Mouse (Mus musculus) brain, adult 2 months (tissue): ENCODE measurements around the gene Nek7.

Source experiments
- DNase-seq: peaks from one replicate; pipeline ENCODE4 v3.0.0; 2011; ENCODE audit warnings: low read depth, low spot score

The Nek7 gene

DNA sequence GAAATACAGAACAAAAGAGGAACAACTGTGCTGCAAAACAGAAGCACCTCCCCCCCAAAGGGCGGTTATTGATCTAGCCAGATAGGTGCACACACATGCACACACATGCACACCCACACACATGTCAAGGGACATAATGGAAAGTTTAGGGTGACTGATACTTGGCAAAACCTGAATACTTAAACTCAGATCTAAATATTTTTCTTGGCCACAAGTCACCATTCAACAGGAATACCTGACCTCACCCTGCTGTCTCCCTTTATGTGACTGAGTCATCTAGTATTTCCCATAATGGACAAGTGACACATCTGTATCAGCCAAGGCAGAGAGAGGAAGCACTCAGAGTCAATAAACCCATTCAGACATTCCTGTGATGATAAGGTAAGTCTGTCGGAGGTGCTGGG is 48.9 kb downstream of the Nek7 start:
- no peak for DNase-seq

DNA sequence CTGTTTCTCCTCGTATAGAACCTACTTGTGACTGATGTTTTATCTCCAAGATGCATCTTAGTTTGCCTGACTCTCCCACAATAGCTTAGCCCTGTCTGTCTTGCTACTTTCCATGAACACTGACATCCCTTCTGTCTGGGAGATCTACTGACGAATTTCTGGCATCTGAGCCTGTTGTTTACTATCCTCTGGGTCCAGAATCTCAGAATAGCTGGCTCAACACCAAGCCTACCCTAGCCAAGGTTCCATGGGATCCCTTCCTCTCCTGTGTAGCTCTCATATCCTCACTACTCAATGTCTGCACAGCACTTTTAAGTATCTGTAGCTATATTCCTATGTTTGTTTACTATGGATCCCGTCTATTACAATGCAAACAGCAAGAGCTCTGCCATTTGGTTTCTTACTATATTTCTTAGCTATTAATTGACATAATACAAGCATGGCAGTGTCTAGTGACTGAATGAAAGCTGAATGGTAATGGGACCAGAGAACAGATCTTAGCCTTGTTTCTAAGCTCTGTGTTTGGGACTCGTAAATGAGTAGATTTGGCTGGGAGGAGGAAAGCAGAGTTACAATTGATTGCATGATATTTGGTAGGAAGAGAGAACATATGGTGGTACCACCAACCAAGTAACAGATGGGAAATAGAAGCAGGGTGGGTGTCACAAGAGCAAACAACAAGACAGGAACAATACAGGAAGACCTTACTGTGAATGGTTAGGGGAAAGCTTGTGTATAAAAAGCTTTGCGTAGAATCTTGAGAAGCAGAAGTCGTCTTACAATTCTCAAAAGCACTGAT is 51.3 kb downstream of the Nek7 start:
- peak; percentile 57 for DNase-seq

DNA sequence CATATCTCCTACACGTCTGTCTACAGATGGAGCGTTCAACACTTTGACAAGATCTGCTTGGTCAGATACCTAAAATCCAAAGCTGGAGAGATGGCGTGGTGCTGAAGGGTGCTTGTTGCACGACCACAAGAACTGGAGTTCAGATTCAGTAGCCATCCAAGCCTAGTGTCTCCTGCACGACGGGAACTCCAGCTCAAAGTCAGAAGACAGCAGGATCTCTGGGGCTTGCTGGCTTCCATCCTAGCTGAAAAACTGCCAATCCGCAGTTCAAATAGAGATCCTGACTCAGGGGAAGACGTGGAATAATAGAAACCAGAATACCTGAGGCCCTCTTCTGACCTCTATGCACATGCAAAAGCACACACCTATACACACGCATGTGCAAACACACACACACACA is 52.0 kb downstream of the Nek7 start:
- DNase-seq: no peak

DNA sequence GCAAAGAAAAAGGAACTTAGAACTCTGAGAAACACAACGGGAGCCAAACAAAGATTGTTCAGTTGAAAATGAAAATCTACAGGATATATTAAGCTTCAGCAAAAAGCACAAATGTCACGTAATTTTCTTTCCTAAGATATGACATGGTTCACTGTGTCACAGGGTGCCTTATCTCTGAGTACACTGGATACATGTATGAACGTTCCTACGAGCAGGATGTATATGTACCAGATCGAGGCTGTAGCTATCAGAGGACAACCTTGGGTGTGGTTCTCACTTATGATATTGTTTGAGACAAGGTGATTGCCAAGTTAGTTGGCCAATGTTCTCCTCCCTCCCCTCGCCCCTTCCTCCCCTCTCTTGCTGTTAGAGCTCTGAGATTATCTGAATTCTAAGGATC is 55.3 kb downstream of the Nek7 start:
- DNase-seq: no peak

DNA sequence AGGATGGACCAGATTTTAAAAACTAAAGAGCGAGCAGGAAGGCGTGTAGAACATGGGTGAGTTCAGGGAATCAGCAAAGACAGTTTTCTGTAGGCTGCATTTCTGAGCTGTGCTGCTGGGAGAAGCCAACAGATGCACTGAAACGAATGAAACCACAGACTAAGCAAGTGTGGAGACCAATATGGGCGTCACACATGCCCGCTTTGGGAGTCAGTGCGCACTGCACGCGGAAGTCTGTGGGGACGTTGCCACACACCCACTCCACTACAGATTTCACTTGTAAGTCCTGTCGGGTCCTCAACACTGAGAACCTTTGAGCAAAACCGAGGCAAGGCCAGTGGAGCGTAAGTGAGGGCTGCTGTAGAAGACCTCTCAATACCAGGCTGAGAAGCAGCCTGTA is 59.2 kb downstream of the Nek7 start:
- peak; percentile 33 for DNase-seq

DNA sequence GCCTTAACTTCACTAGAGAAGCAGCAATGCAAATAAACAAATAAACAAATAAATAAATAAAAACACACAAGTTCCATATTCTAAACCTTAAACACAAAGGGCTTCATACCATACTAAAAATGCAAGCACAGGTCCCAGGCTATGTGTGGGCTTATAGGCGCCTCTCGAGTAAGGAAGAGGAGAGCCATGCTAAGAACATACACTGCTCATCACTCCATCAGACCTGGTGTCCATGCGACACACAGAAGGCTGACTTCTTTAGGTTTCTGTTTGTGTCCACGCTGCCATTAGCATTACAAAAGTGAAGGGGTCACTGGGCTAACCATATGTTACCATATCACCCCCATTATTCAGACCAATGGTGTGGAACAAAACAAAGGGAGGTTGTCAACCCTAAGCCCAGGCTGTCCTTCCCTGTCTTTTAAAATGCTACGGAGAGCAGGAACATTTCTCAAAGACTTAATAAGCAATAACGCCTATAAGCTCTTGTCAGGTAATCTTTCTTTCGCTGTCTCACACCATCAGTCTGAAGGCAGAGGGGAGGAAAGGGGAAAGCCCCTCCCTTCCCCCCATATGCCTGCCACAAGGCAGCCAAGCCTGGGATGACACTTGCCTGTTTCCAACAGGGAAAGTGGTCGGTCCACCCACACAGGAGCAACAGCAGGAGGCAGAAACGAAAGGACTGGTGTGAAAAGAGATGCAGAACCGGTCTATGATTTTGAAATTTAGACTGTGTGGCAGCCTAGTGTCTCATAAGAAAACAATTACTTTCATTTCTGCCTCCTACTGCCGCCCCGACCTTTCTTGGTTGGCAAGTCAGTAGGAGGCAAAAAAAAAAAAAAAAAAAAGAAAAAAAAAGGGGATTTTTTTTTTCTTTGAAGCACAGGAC is 60.5 kb downstream of the Nek7 start:
- DNase-seq: no peak

DNA sequence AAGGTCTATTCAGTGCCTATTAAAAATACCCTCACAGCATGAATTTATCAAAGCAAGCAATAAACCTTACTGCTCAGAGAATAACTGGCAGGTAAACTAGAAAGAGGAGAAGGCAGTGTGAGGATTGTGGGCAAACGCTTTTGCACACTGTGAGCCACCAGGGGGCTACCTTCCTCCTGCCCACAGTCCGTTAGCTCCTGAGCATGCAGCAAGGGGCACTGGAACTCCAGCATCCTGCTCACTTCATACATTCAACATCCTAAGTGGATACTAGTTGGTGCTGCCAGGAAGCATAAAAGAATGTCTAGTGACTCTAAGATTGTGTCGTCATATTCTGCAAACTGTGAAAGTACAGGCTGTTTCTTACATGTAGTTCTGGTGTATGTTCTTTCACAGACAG is 61.6 kb downstream of the Nek7 start:
- peak; percentile 44 for DNase-seq

DNA sequence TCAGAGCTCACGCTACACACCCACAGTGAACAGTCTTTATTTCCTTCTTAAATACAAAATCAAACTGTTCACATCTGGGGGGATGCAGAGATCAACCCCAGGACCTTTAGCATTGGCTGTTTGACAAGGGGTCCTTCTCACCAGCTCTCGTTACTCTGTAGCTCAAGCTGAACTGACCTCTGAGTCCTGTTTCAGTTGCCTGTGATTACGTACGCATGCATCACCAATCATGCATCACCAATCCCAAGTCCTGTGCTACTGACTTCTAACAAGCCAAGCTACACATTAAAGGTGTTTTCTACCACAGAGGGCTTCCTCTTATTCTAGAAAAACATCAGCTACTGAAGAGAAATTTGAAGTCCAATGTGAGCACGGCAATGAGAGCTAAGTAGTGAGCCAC is 65.0 kb downstream of the Nek7 start:
- DNase-seq: no peak

DNA sequence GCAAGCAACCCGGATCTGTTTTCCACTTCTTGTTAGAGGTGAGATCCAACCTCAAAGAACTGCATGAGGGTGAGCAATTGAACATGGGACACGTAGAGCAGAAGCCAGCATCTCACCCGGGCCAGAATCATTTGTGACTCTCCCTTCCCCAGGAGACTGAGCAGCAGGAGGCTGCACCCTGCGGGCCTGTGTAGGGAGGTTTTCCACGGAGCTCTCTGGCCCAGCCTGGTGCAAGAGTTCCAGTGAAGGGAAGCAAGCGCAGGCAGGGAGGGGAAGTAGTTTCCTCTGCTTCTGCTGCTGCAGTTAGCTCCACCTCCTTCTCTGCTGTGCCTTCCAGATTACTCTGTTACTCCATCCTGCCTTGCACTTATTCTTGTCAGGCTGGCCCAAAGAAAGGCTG is 69.8 kb downstream of the Nek7 start:
- peak; percentile 20 for DNase-seq

DNA sequence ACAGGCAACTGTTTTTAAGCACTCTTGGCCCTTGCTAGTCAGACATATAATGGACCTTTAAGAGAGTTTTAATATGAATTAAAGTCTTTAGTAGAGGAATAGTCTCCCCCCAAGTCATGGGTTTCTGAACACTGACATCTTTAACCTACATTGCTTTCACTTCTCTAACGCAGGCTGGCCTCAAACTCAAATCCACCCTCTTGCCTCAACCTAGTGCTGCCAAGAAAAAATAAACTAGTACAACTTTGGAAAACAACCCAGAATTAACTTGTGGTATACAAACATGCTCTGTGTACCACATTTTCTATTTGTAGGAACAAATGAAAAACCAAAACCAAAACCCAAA is 77.8 kb downstream of the Nek7 start:
- no peak for DNase-seq

DNA sequence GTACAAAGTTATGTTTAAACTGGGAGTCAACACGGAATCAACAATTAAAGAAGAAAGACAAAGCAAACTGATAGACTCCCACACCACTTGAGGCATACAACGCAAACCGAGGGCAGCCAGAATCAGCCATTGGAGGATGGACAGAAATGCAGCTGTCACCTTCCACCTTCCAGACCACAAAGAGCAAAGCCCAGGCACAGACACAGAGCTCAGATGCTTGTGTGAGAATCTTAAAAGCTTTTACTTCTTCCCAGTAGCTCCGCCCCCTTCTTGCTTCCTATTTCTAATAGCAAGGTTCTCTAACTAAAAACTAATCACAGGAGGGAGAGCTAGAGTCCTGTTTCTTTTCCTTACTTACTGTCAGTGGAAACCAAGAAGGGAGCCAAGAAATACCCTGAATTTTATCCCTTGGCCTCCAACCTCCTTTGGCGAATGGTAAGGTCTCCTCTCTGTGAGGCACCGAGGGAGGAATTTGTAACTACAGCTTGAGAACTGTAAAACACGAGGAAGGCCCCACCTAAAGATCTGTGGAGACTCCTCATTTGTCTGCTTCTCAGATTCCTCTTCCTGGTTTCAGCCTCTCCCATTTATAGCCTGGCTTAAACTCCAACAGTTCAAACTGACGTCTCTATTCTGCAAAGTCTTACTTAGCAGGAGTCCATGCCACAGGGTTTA is 78.3 kb downstream of the Nek7 start:
- no peak for DNase-seq

DNA sequence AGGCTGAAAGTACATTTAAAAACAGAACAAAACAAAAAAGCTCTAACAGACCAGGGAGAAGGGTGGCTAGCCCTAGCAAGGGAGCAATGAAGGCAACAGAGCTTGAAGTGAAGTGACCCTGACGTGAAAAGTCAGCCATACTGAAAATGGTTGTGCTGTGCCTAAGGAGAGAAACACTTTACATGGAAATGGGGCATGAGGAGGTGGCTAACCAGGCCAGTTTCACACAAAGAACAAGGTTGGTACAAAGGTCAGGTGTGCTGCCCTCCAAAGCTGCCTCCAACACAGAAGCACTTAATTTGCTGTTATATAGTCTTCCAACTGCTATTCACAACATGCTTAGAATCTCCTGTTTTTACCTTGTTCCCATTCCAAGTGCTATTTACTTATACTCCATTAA is 80.2 kb downstream of the Nek7 start:
- no peak for DNase-seq

DNA sequence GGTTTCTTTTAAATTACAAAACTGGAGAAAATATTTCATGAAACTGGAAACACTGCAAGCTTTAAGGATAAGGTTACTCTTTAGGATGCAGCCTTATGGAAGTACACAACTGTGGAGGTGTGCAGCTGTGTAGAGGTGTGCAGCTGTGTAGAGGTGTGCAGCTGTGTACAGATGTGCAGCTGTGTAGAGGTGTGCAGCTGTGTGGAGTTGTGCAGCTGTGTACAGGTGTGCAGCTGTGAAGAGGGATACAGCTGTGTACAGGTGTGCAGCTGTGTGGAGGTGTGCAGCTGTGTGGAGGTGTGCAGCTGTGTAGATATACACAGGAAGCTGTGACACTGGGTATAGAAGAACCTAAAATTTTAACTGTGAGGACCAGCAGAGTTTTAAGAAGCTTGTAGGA is 81.7 kb downstream of the Nek7 start:
- no peak for DNase-seq

DNA sequence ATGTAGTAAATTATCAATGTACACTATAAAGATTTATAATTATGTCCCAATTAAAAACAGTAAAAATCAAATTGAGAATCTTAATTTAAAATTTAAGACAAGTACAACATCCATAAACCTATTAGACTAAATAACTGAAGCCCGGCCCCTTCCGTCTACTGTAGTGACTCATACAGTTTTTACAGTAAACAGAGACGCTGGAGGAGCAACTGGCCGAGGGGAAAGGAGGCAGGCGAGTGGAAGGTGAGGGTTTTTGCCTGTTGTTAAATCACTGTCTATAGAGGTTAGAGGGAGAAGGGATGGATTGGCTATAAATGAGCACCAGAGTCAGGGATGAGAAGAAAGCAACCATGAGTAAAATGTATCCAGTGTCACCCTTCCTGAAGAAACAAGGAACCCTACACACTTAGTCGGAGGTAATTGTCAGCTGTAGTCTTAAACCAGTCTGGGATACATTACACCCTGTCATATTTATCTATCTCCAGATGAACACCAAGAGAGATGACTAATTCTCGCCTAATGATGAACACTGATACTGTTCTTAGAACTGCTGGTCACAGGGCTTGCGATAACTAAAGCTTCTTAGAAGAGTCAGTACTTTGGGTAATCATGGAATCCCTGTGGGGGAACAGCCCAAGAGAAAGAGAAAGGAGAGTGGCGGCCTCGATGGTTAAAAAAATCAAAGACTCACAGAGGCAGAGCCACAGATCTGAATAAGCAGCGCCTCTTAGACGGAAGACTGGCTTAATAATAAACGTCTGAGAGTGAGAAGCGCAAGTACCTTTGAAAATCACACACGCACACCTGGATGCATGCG is 84.0 kb downstream of the Nek7 start:
- no peak for DNase-seq

DNA sequence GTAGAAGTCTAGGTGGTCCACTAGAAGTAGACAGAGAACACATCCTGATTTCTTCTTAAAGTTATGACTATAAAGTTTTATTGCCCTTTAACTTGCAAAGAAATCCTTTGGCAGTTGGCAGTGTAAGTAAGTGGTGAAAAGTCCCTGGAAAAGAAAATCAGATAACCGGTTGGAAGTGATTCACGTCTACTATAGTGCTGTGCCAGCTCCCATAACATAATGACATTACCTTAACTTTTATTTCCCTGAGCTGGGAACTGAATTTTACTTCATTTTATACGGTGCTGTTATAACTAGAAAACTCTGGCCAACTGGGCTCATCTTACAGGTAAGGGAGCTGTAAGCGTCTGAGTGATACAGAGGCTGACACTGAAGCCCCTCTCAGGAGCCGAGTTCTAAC is 89.3 kb downstream of the Nek7 start:
- no peak for DNase-seq

DNA sequence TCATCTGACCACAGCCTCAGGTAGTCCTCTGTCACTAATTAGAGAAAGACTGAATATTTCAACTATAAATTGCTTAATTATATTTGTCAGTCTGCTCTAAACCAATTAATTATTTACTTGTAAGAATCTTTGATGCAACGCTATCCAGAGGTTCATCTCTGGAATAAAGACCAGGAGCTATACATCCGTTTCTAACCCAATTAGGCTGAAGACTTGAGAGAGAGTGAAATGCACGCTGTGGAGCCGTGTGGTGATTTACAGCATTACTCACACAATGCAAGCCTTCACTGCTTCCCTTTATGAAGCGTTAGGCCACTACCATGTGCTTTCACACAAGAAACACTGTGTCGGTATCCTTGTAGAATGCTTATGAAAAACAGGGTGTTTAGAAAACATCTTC is 96.0 kb downstream of the Nek7 start:
- no peak for DNase-seq

DNA sequence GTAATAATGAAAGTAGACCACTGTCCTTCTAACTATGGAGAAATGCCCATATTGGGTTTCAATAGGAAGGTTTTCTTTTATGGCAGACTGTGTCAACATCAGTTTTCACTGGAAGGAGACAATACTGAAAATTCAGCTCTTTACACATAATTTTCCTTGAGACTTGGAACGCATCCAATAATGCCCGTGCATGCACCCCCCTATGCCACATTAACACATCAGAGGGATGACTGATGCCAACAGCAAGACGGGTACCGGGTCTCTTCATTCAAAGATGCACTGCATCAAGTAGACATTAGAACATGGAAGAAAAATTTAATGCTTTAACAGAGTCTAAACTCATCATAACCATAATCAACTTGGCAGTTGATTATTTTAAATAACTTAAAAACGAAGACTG is 101.7 kb downstream of the Nek7 start:
- DNase-seq: no peak

DNA sequence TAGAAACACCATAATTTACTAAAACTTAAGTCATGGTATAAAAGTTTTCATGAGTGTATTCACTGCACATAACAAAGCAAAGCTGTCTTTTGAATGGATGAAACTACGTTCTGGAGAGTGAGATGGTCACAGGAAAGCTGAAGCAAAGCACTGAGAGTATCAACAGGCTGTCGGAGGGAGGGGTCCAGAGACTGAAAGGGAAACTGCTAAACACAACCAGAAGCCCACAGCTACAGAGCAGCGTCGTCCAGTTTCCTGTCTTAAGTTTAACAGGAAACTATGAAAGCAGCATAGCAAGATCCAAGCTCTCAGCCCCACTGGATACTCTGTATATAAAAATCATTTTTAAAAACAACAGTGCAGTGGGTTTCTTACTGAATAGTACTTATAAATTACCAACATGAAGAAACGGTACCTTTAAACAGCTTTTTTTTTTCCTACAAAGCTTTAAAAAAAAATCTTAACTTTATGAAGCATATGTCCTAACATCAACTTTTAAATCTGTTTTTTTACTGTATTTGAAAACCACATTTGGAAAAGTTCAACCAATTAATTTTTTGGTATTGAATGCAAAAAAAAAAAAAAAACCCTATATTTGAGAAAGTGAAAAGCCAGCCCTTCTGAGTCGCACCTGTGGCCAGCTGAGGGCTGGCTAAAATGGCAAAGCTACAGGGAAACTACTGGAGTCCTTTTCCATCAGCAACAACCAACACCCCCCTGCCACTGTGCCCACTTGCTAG is 102.4 kb downstream of the Nek7 start:
- no peak for DNase-seq

DNA sequence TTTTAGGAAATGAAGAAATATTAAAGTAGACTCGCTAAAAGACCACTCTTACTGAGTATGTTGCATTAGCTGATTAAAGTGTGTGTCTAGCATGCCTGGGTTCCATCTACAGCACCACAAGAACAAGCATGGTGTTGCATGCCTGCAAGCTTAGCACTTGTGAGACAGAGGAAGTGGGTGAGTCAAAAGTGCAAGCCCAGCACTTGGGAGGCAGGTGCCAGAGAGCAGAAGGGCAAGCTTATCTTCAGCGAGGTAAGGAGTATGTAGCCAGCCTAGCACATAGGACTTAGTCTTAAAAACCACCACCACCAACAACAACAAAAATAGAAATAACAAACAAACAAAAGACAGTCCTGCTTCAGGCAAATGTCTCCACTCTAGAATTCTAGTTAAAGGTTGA is 103.0 kb downstream of the Nek7 start:
- DNase-seq: peak; percentile 31

DNA sequence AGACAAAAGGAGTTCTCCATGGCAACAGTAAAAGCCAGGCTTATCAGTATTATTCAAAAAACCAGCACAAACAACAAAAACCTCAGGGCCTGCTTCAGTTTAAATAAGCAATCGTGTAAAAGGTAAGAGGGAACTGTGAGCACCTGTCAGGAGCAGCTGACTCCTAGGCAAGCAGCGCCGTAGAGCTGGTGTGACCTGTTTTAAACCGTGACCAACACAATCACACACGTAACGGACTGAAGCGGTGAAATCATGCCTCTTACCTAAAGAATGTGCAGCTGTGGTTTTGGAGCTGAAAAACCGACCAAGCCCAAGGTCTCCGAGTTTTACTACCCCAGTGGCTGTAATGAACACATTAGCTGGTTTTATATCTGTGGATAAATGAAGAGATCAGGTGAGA is 104.6 kb downstream of the Nek7 start:
- DNase-seq: no peak

DNA sequence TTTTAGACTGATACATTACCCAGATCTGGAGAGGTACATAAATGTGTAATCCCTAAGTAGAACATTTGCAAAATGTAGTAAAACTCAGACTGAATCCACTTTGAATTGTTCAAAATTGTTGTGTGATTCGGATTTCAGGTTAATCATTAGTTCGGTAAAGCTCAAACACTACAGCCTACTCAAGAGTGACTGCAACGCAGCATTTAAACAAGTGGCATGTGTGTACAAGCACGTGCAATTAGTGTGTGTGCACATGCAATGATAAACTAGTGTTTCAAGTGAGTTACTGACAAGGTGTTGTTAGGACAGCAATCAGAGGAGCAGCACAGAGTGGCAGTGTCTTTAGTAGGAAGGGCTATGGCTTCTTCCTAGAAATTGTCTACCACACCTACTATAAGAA is 106.0 kb downstream of the Nek7 start:
- no peak for DNase-seq
